Mouse (Mus musculus): ENCODE results near the gene Slc7a5. TPM values are rescaled to one million over a fixed set of nuclear protein-coding genes. Genes with fewer than 3 reads are reported as not detected.

The Slc7a5 gene
- polyA plus RNA-seq, 1 experiment from 2014 or later: 28.8 TPM

- no peak for ATAC-seq (ENCODE audit: insufficient read depth)
- no peak overlapping the region for H3K9ac ChIP-seq
- no peak overlapping the region for H3K4me3 ChIP-seq (ENCODE audit: low read depth, low read length)
- DNase-seq: no peak
- H3K9me3 ChIP-seq (ENCODE audit: low read depth, low read length): no peaks in the 10 kb centered on the region
- 75% methylated on average over 10 of the region's 10 CpGs for WGBS
- H3K27me3 ChIP-seq (ENCODE audit: insufficient read depth, low read length): no peaks in the 10 kb centered on the region
- no peak overlapping the region for H3K27ac ChIP-seq (ENCODE audit: low read depth)
- no peaks in the 10 kb centered on the region for H3K4me1 ChIP-seq (ENCODE audit: insufficient read depth)
- no peaks in the 10 kb centered on the region for H3K36me3 ChIP-seq (ENCODE audit: insufficient read depth)
- H3K4me2 ChIP-seq: no peak overlapping the region
- TF ChIP-seq CTCF (IDR thresholded peaks at IDR 0.05; ENCODE audit: low read depth): no peak
These were observed 60.2 kb downstream of the Slc7a5 start for GRCm38 (mm10) chr8:121847261-121847822.

GRCm38 (mm10) chr8:121846815-121847214 lies 60.7 kb downstream of the Slc7a5 start:
- ATAC-seq (ENCODE audit: insufficient read depth): no peak
- TF ChIP-seq CTCF (IDR thresholded peaks at IDR 0.05; ENCODE audit: low read depth): no peak
- no peaks in the 10 kb centered on the region for H3K36me3 ChIP-seq (ENCODE audit: insufficient read depth)
- no peak overlapping the region for H3K9ac ChIP-seq
- H3K9me3 ChIP-seq (ENCODE audit: low read depth, low read length): no peaks in the 10 kb centered on the region
- H3K27ac ChIP-seq (ENCODE audit: low read depth): no peak overlapping the region
- DNase-seq: no peak
- H3K4me3 ChIP-seq (ENCODE audit: low read depth, low read length): no peak overlapping the region
- no peak overlapping the region for H3K4me2 ChIP-seq
- H3K27me3 ChIP-seq (ENCODE audit: insufficient read depth, low read length): no peaks in the 10 kb centered on the region
- no peaks in the 10 kb centered on the region for H3K4me1 ChIP-seq (ENCODE audit: insufficient read depth)

GRCm38 (mm10) chr8:121844765-121845164 lies 62.7 kb downstream of the Slc7a5 start:
- H3K4me3 ChIP-seq (ENCODE audit: low read depth, low read length): no peak overlapping the region
- DNase-seq (no peak), ATAC-seq (ENCODE audit: insufficient read depth) (no peak)
- no peak overlapping the region for H3K9ac ChIP-seq
- no peak overlapping the region for H3K27ac ChIP-seq (ENCODE audit: low read depth)
- no peaks in the 10 kb centered on the region for H3K9me3 ChIP-seq (ENCODE audit: low read depth, low read length)
- 23% methylated on average over 7 of the region's 7 CpGs for WGBS
- no peak overlapping the region for H3K4me2 ChIP-seq
- H3K27me3 ChIP-seq (ENCODE audit: insufficient read depth, low read length): no peaks in the 10 kb centered on the region
- TF ChIP-seq CTCF (IDR thresholded peaks at IDR 0.05; ENCODE audit: low read depth): no peak
- no peaks in the 10 kb centered on the region for H3K4me1 ChIP-seq (ENCODE audit: insufficient read depth)
- no peaks in the 10 kb centered on the region for H3K36me3 ChIP-seq (ENCODE audit: insufficient read depth)

DNA sequence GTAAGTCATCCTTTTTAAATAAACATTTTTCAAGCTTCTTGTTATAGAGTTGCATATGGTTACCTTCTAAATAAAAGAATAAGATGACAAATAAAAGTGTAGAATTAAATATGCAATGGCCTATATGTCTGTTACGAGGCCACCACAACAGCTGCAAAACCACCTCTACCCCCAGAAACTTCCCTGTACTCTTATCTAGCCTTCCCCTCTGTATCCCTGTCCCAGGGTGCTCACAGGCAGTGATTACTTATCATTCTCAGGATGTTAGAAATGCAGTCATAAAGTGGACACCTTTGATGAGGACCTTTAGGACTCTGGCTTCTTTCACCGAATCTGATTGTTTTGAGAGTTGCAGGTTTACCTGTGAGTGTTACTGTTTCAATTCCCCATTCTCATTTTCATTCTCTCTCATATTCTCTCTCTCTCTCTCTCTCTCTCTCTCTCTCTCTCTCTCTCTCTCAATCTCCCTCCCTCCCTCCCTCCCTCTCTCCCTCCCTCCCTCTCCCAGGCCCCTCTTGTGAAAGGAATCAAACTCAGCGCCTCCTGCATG lies 64.2 kb downstream of the Slc7a5 start:
- TF ChIP-seq CTCF (IDR thresholded peaks at IDR 0.05; ENCODE audit: low read depth): no peak
- DNase-seq: no peak
- Histone ChIP-seq H3K36me3 (ENCODE audit: insufficient read depth) (no peaks in the 10 kb centered on the region), H3K4me3 (ENCODE audit: low read depth, low read length) (no peak overlapping the region), H3K9ac (no peak overlapping the region), H3K4me1 (ENCODE audit: insufficient read depth) (no peaks in the 10 kb centered on the region), H3K27ac (ENCODE audit: low read depth) (no peak overlapping the region), H3K27me3 (ENCODE audit: insufficient read depth, low read length) (no peaks in the 10 kb centered on the region), H3K4me2 (no peak overlapping the region), H3K9me3 (ENCODE audit: low read depth, low read length) (no peaks in the 10 kb centered on the region)
- no peak for ATAC-seq (ENCODE audit: insufficient read depth)
- WGBS: 62% methylated on average over 3 of the region's 3 CpGs

DNA sequence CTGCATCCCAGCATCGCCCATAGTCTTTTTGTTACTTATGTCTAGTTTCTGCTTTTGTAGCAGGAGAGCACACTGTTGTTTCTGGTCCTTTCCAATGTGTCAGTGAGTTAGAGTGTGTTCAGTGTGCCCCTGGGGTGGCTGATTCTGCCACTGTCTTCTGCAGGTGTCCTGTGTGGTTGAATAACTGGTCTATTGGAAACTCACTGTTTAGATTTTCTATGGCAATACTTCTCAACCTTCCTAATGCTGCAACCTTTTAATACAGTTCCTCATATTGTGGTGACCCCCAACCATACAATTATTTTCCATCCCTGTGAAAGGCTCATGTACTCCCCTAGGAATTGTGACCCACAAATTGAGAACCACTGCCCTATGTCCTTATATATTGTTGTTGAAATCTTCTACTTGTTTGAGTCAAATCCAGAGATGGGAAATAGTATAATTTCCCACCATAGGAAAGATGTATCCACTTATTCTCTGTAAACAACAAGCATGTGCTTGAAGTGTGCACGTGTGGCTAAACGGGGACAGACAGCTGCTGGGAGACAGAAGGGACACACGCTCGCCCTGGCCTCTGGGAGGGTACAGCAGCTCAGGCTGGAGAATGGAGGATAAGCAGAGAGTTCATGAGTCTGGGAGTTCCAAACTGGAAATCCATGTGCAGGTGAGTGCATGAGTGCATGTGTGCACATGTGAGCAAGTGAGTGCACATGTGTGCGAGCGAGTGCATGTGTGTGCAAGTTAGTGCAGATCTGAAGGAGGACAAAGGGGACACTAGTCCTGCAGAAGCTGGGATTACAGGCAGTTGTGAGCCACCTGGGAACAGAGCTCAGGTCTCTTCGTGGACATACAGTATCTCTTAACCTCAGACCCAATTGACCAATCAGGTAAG lies 65.2 kb downstream of the Slc7a5 start:
- Histone ChIP-seq H3K4me3 (ENCODE audit: low read depth, low read length) (no peak overlapping the region), H3K27ac (ENCODE audit: low read depth) (no peak overlapping the region), H3K36me3 (ENCODE audit: insufficient read depth) (no peaks in the 10 kb centered on the region), H3K4me2 (no peak overlapping the region), H3K9ac (no peak overlapping the region), H3K27me3 (ENCODE audit: insufficient read depth, low read length) (no peaks in the 10 kb centered on the region), H3K9me3 (ENCODE audit: low read depth, low read length) (no peaks in the 10 kb centered on the region), H3K4me1 (ENCODE audit: insufficient read depth) (no peaks in the 10 kb centered on the region)
- ATAC-seq (ENCODE audit: insufficient read depth) (no peak), DNase-seq (no peak)
- 83% methylated on average over 8 of the region's 8 CpGs for WGBS
- no peak for TF ChIP-seq CTCF (IDR thresholded peaks at IDR 0.05; ENCODE audit: low read depth)

DNA sequence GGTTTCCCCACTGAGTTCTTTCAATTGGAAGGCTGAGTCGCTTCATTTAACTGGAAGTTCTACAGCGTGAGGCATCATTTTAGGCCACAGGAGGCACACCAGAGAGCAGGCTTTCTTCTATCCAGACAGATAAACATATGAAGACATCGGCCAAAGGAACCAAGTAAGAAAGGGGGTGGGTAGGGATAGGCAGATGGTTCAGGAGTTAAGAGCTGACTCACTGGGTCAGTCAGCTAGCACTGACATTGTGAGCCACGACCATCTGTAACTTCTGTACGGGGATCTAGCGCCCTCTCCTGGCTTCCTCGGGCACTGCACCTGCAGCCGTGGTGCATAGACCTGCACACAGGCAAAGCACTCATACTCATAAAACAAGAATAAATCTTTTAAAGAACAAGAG lies 66.3 kb downstream of the Slc7a5 start:
- DNase-seq (no peak), ATAC-seq (ENCODE audit: insufficient read depth) (no peak)
- H3K4me3 ChIP-seq (ENCODE audit: low read depth, low read length): no peak overlapping the region
- no peaks in the 10 kb centered on the region for H3K4me1 ChIP-seq (ENCODE audit: insufficient read depth)
- H3K27me3 ChIP-seq (ENCODE audit: insufficient read depth, low read length): no peaks in the 10 kb centered on the region
- no peaks in the 10 kb centered on the region for H3K9me3 ChIP-seq (ENCODE audit: low read depth, low read length)
- H3K4me2 ChIP-seq: no peak overlapping the region
- peak; percentile 63 for TF ChIP-seq CTCF (IDR thresholded peaks at IDR 0.05; ENCODE audit: low read depth)
- H3K36me3 ChIP-seq (ENCODE audit: insufficient read depth): no peaks in the 10 kb centered on the region
- no peak overlapping the region for H3K9ac ChIP-seq
- H3K27ac ChIP-seq (ENCODE audit: low read depth): no peak overlapping the region
- 52% methylated on average over 8 of the region's 8 CpGs for WGBS

GRCm38 (mm10) chr8:121832503-121832902 lies 75.0 kb downstream of the Slc7a5 start:
- ATAC-seq (ENCODE audit: insufficient read depth) (no peak), DNase-seq (peak; percentile 89)
- TF ChIP-seq CTCF (IDR thresholded peaks at IDR 0.05; ENCODE audit: low read depth): peak; percentile 67
- no peak overlapping the region for H3K27ac ChIP-seq (ENCODE audit: low read depth)
- peaks cover 3% of the 10 kb centered on the region; the same call in 1 of the 2 replicates for H3K4me1 ChIP-seq (ENCODE audit: insufficient read depth)
- H3K9me3 ChIP-seq (ENCODE audit: low read depth, low read length): no peaks in the 10 kb centered on the region
- no peak overlapping the region for H3K4me3 ChIP-seq (ENCODE audit: low read depth, low read length)
- H3K4me2 ChIP-seq: no peak overlapping the region
- no peak overlapping the region for H3K9ac ChIP-seq
- no peaks in the 10 kb centered on the region for H3K27me3 ChIP-seq (ENCODE audit: insufficient read depth, low read length)
- 17% methylated on average over 6 of the region's 6 CpGs for WGBS
- H3K36me3 ChIP-seq (ENCODE audit: insufficient read depth): no peaks in the 10 kb centered on the region
